Mouse (Mus musculus) cerebellum, adult 2 months (tissue): ENCODE results near the gene Ankrd11. TPM values are rescaled to one million over a fixed set of nuclear protein-coding genes. Genes with fewer than 3 reads are reported as not detected.

ENCODE experiments used
- DNase-seq, 2 experiments: peaks; one replicate each; pipeline ENCODE4 v3.0.0; 2021
- H3K27ac ChIP-seq: fragments of 200-500 bp; 2 replicates; pipeline ENCODE4 v1.5.1; 2012; ENCODE audit warnings: low read length, control low read depth, inconsistent platforms; ENCODE audit not compliant: insufficient read depth
- H3K27me3 ChIP-seq: fragments of 200-500 bp; 2 replicates; pipeline ENCODE4 v1.6.1; 2012; ENCODE audit warnings: inconsistent platforms, mild to moderate bottlenecking, low read length, moderate library complexity; ENCODE audit not compliant: control insufficient read depth, insufficient read depth
- H3K4me1 ChIP-seq: fragments of 200-500 bp; 2 replicates; pipeline ENCODE4 v1.6.1; 2011; ENCODE audit warnings: low read length; ENCODE audit not compliant: control insufficient read depth, insufficient read depth
- H3K4me3 ChIP-seq: fragments of 200-500 bp; replicated peaks from 2 replicates; pipeline ENCODE3; 2011; ENCODE audit warnings: mild to moderate bottlenecking, low read depth, low read length, control low read depth; ENCODE audit not compliant: insufficient read depth
- CTCF ChIP-seq: fragments of 200-500 bp; IDR thresholded peaks from 2 replicates; pipeline ENCODE4 v1.5.1; 2011; ENCODE audit warnings: low read depth, mild to moderate bottlenecking, control low read depth, low read length, moderate library complexity, borderline replicate concordance; ENCODE audit not compliant: insufficient read depth
- POLR2A ChIP-seq: fragments of 200-500 bp; IDR thresholded peaks from 2 replicates; pipeline ENCODE4 v1.6.1; 2011; ENCODE audit warnings: low read length, control low read depth, borderline replicate concordance; ENCODE audit not compliant: insufficient read depth
- WGBS: fragments of 180-500 bp; shearing (Covaris S2); methylation state at CpG from one replicate; pipeline ENCODE4 v1.1.7; 2018; 5-methylcytosine and 5-hydroxymethylcytosine counted together
- polyA plus RNA-seq: library from polyadenylated mRNA; depleted of rRNA; stranded (reverse); fragments of >200 nt; gene quantifications from 2 replicates; pipeline ENCODE4 v1.2.3, GENCODE M21; 2012; rRNA removed

Ankrd11 gene
- polyA plus RNA-seq: 104 and 105 TPM in 2 replicates

GRCm38 (mm10) chr8:123042158-123042973 lies at the start of gene Ankrd11:
Gene Ankrd11 (minus strand): TSS chr8:123042277.
- DNase-seq: peak; percentile 100
- Histone ChIP-seq H3K27ac (peak within 1 kb of the TSS; percentile 83), H3K4me3 (peak within 1 kb of the TSS; percentile 96), H3K27me3 (no peaks in the 10 kb centered on the region), H3K4me1 (peaks cover 12% of the 10 kb centered on the region)
- TF ChIP-seq POLR2A (peak; percentile 97), CTCF (no peak; the same call in 1 of the 2 replicates)
- under 1% methylated on average over 91 of the region's 91 CpGs for WGBS

- 88% methylated on average over 9 of the region's 9 CpGs for WGBS
- DNase-seq: no peak
- H3K4me3 ChIP-seq: no peak overlapping the region
- no peaks in the 10 kb centered on the region for H3K27me3 ChIP-seq
- H3K27ac ChIP-seq: no peak overlapping the region
- TF ChIP-seq POLR2A: no peak
- no peak for TF ChIP-seq CTCF
- no peaks in the 10 kb centered on the region for H3K4me1 ChIP-seq
These were observed 45.2 kb upstream of the Ankrd11 start for GRCm38 (mm10) chr8:123087289-123087688.

- Histone ChIP-seq H3K27ac (peak overlapping the region; percentile 56; the same call in 1 of the 2 replicates), H3K27me3 (no peaks in the 10 kb centered on the region), H3K4me3 (no peak overlapping the region), H3K4me1 (no peaks in the 10 kb centered on the region)
- peak in 1 of 2 experiments; percentile 20 for DNase-seq
- TF ChIP-seq CTCF (no peak), POLR2A (no peak)
- 81% methylated on average over 12 of the region's 12 CpGs for WGBS
These were observed 41.5 kb upstream of the Ankrd11 start for GRCm38 (mm10) chr8:123083610-123084009.

- no peak for TF ChIP-seq CTCF
- no peak for TF ChIP-seq POLR2A
- no peaks in the 10 kb centered on the region for H3K27me3 ChIP-seq
- no peaks in the 10 kb centered on the region for H3K4me1 ChIP-seq
- no peak overlapping the region for H3K4me3 ChIP-seq
- H3K27ac ChIP-seq: no peak overlapping the region
- 74% methylated on average over 6 of the region's 6 CpGs for WGBS
- DNase-seq: no peak
These were observed 40.9 kb upstream of the Ankrd11 start for GRCm38 (mm10) chr8:123082993-123083392.

- H3K27me3 ChIP-seq: no peaks in the 10 kb centered on the region
- WGBS: 93% methylated on average over 6 of the region's 6 CpGs
- no peaks in the 10 kb centered on the region for H3K4me1 ChIP-seq
- H3K4me3 ChIP-seq: no peak overlapping the region
- TF ChIP-seq POLR2A (no peak), CTCF (no peak)
- no peak for DNase-seq
- H3K27ac ChIP-seq: no peak overlapping the region
These were observed 35.1 kb upstream of the Ankrd11 start for GRCm38 (mm10) chr8:123077213-123077612.

GRCm38 (mm10) chr8:123071176-123071575 lies 29.1 kb upstream of the Ankrd11 start:
- TF ChIP-seq CTCF: no peak
- TF ChIP-seq POLR2A: no peak
- no peaks in the 10 kb centered on the region for H3K27me3 ChIP-seq
- peaks cover 9% of the 10 kb centered on the region for H3K4me1 ChIP-seq
- 19% methylated on average over 4 of the region's 4 CpGs for WGBS
- H3K4me3 ChIP-seq: no peak overlapping the region
- H3K27ac ChIP-seq: no peak overlapping the region
- peak in 1 of 2 experiments; percentile 29 for DNase-seq

- 26% methylated on average over 7 of the region's 7 CpGs for WGBS
- TF ChIP-seq CTCF: no peak
- TF ChIP-seq POLR2A: no peak
- no peak for DNase-seq
- Histone ChIP-seq H3K4me3 (peak overlapping the region; percentile 93), H3K27me3 (no peaks in the 10 kb centered on the region), H3K4me1 (peaks cover 9% of the 10 kb centered on the region), H3K27ac (peak overlapping the region; percentile 57)
These were observed 24.1 kb upstream of the Ankrd11 start for GRCm38 (mm10) chr8:123066101-123066683.
